Mouse (Mus musculus) thymus, adult 2 months (tissue): Measurements from ENCODE around the gene Cpm. TPM values are rescaled to one million over a fixed set of nuclear protein-coding genes. Genes with fewer than 3 reads are reported as not detected.

Source experiments
- DNase-seq: peaks from one replicate; pipeline ENCODE4 v3.0.0; 2021
- H3K27ac ChIP-seq: fragments of 200-500 bp; 2 replicates; pipeline ENCODE4 v1.5.1; 2012; ENCODE audit warnings: low read length, control low read depth; ENCODE audit not compliant: control insufficient read depth, insufficient read depth
- H3K27me3 ChIP-seq: fragments of 200-500 bp; 2 replicates; pipeline ENCODE4 v1.6.1; 2012; ENCODE audit warnings: mild to moderate bottlenecking, low read length, moderate library complexity, mixed read lengths; ENCODE audit not compliant: control insufficient read depth, insufficient read depth
- H3K36me3 ChIP-seq: fragments of 200-500 bp; 2 replicates; pipeline ENCODE4 v1.6.1; 2012; ENCODE audit warnings: mild to moderate bottlenecking, low read length, moderate library complexity; ENCODE audit not compliant: control insufficient read depth, insufficient read depth
- H3K4me1 ChIP-seq: fragments of 200-500 bp; replicated peaks from 2 replicates; pipeline ENCODE4 v1.6.1; 2012; ENCODE audit warnings: low read length; ENCODE audit not compliant: control insufficient read depth, insufficient read depth
- H3K4me3 ChIP-seq: fragments of 200-500 bp; 2 replicates; pipeline ENCODE4 v1.5.1; 2012; ENCODE audit warnings: mild to moderate bottlenecking, low read length, control low read depth, moderate library complexity; ENCODE audit not compliant: control insufficient read depth, insufficient read depth
- CTCF ChIP-seq: fragments of 200-500 bp; IDR thresholded peaks from 2 replicates; pipeline ENCODE4 v1.5.1; 2012; ENCODE audit warnings: mild to moderate bottlenecking, control low read depth, low read length, moderate library complexity, borderline replicate concordance; ENCODE audit not compliant: control insufficient read depth, poor library complexity, insufficient read depth; ENCODE audit errors: extremely low read depth
- POLR2A ChIP-seq: fragments of 200-500 bp; IDR thresholded peaks from 2 replicates; pipeline ENCODE4 v1.6.1; 2012; ENCODE audit warnings: mild to moderate bottlenecking, low read length, control low read depth, moderate library complexity; ENCODE audit not compliant: control insufficient read depth, poor library complexity, insufficient read depth; ENCODE audit errors: extremely low read depth
- WGBS: fragments of 180-500 bp; shearing (Covaris S2); methylation state at CpG from one replicate; pipeline ENCODE4 v1.1.7; 2018; 5-methylcytosine and 5-hydroxymethylcytosine counted together
- polyA plus RNA-seq: library from polyadenylated mRNA; depleted of rRNA; stranded (reverse); fragments of >200 nt; gene quantifications from 2 replicates; pipeline ENCODE4 v1.2.3, GENCODE M21; 2012

Gene Cpm
- polyA plus RNA-seq, 1 experiment, result 3.2 TPM

DNA sequence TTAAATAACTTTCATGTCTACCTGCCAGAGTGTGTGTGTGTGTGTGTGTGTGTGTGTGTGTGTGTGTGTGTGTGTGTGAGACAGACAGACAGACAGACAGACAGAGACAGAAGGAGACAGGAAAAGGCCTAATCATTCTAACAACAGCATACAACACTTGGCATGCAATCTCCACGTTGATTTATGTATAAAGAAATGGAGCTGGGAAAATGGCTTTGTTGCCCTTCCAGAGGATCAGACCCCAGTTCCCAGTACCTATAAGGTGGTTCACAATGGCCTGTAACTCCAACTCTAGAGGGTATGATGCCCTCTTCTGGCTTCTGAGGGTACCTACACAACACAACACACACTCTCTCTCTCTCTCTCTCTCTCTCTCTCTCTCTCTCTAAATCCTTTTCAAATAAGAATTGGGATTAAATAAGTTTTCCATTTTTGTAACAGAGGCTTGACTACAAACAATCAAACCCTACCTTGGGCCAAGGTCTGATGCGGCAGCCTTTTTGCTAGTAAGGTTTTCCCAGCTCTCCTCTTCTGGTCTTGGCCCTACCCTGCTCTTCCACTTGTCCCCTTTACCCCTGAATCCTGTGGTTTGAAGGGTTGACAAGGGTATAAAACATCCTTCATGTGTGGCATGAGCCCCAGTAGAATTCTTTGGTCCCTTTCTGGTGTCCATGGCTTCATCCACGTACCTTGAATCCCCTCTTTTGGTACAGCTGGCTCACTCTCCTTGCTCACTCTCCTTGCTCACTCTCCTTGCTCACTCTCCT, 6.7 kb downstream of the Cpm start:
- Histone ChIP-seq H3K4me3 (no peak overlapping the region), H3K36me3 (no peaks in the 10 kb centered on the region), H3K27me3 (no peaks in the 10 kb centered on the region; the same call in 1 of the 2 replicates), H3K4me1 (peaks cover 14% of the 10 kb centered on the region), H3K27ac (no peak overlapping the region)
- 99% methylated on average over 3 of the region's 3 CpGs for WGBS
- no peak for DNase-seq
- TF ChIP-seq CTCF (no peak), POLR2A (no peak)

- no peak overlapping the region for H3K27ac ChIP-seq
- 87% methylated on average over 9 of the region's 9 CpGs for WGBS
- H3K36me3 ChIP-seq, result no peaks in the 10 kb centered on the region
- TF ChIP-seq POLR2A, result no peak
- TF ChIP-seq CTCF, result no peak
- peaks cover 14% of the 10 kb centered on the region for H3K4me1 ChIP-seq
- no peaks in the 10 kb centered on the region for H3K27me3 ChIP-seq
- H3K4me3 ChIP-seq, result no peak overlapping the region
- no peak for DNase-seq
Observed at GRCm38 (mm10) chr10:117637062-117637744, 7.9 kb downstream of the Cpm start.

DNA sequence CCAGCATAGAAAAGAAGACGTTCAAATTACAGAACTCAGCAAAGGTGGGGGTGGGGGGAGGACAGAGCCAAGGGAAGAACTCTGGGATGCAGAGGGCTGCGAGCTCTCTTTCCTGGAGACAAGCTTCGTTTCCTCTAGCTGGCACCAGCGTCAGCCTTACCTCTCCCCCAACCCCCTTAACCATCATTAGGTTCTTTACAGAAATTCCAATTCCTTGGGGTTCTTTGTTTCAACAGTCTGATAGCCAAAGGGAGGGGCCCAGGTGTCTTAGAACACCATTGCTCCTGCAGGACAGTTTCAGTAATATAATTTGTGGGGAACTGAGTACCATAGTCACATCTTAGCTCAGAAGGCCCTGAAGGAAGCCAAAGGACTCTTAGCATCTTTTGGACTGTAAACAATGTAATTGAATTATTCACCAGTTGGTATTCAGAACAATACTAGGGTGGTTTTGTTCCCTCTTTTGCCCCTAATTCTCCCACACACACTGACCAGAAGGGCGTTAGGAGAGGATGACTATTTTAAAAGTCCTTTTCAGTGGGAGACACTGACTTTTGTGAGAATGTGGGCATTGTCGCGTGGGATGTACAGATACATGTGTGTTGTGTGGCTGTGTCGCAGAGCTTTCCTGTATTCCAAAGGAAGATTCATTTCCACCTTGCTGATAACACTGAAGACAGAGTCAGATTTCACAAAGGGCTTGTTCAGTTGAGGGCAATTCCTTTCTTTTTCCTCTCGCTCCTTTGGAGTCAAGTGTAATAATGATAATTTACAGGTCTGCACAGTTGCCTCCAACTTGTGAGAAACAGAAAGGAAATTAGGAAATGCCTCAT, 8.7 kb downstream of the Cpm start:
- H3K36me3 ChIP-seq, result no peaks in the 10 kb centered on the region
- no peak overlapping the region for H3K27ac ChIP-seq
- DNase-seq, result no peak
- TF ChIP-seq POLR2A, result no peak
- no peak for TF ChIP-seq CTCF
- H3K27me3 ChIP-seq, result no peaks in the 10 kb centered on the region
- 95% methylated on average over 9 of the region's 9 CpGs for WGBS
- peaks cover 14% of the 10 kb centered on the region for H3K4me1 ChIP-seq
- H3K4me3 ChIP-seq, result no peak overlapping the region

- TF ChIP-seq CTCF, result no peak
- TF ChIP-seq POLR2A, result no peak
- no peaks in the 10 kb centered on the region for H3K36me3 ChIP-seq
- no peaks in the 10 kb centered on the region for H3K27me3 ChIP-seq
- H3K4me3 ChIP-seq, result no peak overlapping the region
- no peak for DNase-seq
- peaks cover 14% of the 10 kb centered on the region for H3K4me1 ChIP-seq
- no peak overlapping the region for H3K27ac ChIP-seq
- 94% methylated on average over 7 of the region's 7 CpGs for WGBS
Observed at GRCm38 (mm10) chr10:117638578-117639220, 9.4 kb downstream of the Cpm start.

GRCm38 (mm10) chr10:117639221-117639599, 9.9 kb downstream of the Cpm start:
- TF ChIP-seq CTCF (no peak), POLR2A (no peak)
- Histone ChIP-seq H3K4me1 (peaks cover 14% of the 10 kb centered on the region), H3K4me3 (no peak overlapping the region), H3K36me3 (no peaks in the 10 kb centered on the region), H3K27me3 (no peaks in the 10 kb centered on the region), H3K27ac (no peak overlapping the region)
- DNase-seq, result no peak
- 96% methylated on average over 8 of the region's 8 CpGs for whole genome bisulfite sequencing
